Mouse (Mus musculus) thymus, adult 2 months (tissue): Measurements from ENCODE around the gene Mpv17l2.

Source experiments
- CTCF ChIP-seq: fragments of 200-500 bp; IDR thresholded peaks from 2 replicates; pipeline ENCODE4 v1.5.1; 2012; ENCODE audit warnings: mild to moderate bottlenecking, control low read depth, low read length, moderate library complexity, borderline replicate concordance; ENCODE audit not compliant: control insufficient read depth, poor library complexity, insufficient read depth; ENCODE audit errors: extremely low read depth
- POLR2A ChIP-seq: fragments of 200-500 bp; IDR thresholded peaks from 2 replicates; pipeline ENCODE4 v1.6.1; 2012; ENCODE audit warnings: mild to moderate bottlenecking, low read length, control low read depth, moderate library complexity; ENCODE audit not compliant: control insufficient read depth, poor library complexity, insufficient read depth; ENCODE audit errors: extremely low read depth

DNA sequence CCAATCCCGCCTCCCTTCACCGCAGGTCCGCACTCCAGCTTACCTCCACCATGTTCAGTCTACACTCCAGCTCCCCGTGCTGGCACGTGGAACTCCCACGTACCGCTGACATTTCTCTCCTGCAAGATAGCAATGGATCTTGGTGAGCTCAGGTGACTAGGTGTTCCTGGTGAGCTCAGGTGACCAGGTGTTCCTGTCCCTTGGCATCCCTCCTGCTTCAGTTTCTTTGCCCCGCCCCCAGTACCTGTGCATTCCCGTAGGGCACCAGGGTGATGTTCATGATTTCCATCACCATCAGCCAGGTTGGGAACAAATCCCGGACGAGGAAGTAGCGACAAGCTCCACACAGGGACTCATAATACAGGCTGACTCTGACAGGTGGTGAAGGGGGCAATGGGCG is 3.9 kb upstream of the Mpv17l2 start:
- TF ChIP-seq CTCF (no peak), POLR2A (no peak)
